Comparison of ENCODE assay signal across 8 mouse cellular contexts in the genomic region with DNA sequence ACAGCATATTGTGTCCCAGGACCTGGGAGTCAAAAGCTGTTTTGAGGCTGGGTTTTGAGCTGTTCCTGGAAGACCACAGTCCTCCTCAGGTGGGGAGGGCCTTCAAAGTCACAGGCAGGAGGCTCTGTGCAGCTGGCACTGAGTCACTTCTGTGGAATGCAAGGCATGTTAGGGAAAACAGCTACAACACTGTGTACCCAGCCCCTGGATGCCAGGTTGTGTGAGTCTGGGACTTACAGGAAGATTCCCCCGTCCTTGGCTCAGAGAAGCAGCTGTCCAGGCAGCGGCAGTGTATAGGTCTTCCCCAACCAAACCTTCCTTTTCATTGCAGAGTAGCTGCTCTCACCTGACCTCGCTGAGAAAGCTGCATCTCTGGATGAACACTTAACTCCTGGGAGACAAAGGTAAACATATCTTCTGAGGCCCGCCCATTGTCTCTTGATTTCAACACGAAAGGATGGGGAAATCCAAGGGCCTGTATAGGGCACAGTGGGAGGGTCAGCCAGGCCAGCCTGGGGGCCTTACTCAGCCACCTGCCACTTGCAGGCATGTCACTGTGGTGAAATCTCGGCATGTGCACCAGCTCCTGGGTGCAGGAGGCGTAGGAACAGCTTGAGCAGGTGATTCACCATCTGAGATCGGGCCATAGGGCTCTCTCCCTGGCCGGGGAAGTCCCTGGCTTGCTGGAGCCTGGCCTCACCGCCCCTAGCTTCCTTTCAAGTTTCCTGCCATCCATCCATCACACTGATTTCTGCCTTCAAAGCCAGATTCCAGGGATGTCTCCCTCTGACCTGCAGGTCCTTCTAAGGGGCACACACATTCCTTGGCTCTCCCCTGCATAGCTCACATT.
A peak's percentile ranks its signal among the peaks of the same experiment; 100 is the strongest.
DNase-seq lines count a peak whose midpoint lies in the region; ATAC-seq lines count a peak whose summit lies in the region.

No protein-coding gene starts in this region.

- H3K4me1 ChIP-seq in heart, embryonic 16.5 days (ENCODE audit: control insufficient read depth, insufficient read depth, low read length): peaks cover 22% of the 10 kb centered on the region

- intact Hi-C loops in left cerebral cortex, postnatal 14 days (cut with DNase I): no loop called here

- no peaks in the 10 kb centered on the region for H3K9me3 ChIP-seq in heart, embryonic 16.5 days (replicated peaks; ENCODE audit: control insufficient read depth, low read length)

- H3K27me3 ChIP-seq in heart, embryonic 16.5 days (ENCODE audit: control insufficient read depth, insufficient read depth, low read length): no peaks in the 10 kb centered on the region

- 16% methylated on average over 10 of the region's 10 CpGs for WGBS in heart, embryonic 16.5 days

- ATAC-seq in heart, embryonic 16.5 days (replicated peaks; ENCODE audit: extremely low read depth, insufficient read depth, low FRiP score): 0 out of 2 replicates have a peak, but pooled peaks have one; percentile 15

- no peak overlapping the region for H3K9ac ChIP-seq in heart, embryonic 16.5 days (ENCODE audit: low read length)

- no peak for DNase-seq in heart, adult 18-20 months
- peak; percentile 19 for DNase-seq in adrenal gland, postnatal 10 days
- peak; percentile 28 for DNase-seq in kidney, adult 11 months
- DNase-seq in mesoderm, embryonic 11.5 days (ENCODE audit: low read depth, low spot score): peak; percentile 85
- no peak for DNase-seq in layer of hippocampus, postnatal 14 days (ENCODE audit: low spot score in 2 of 2)
- DNase-seq in left cerebral cortex, postnatal 14 days (ENCODE audit: low spot score in 2 of 2): no peak
- DNase-seq in thymus, postnatal 25 days: no peak

- peak overlapping the region; percentile 21; the same call in 1 of the 2 replicates for H3K4me2 ChIP-seq in heart, embryonic 16.5 days (ENCODE audit: low read depth, low read length)

- H3K27ac ChIP-seq in heart, embryonic 16.5 days (ENCODE audit: low read length): no peak overlapping the region

- H3K4me3 ChIP-seq in heart, embryonic 16.5 days (ENCODE audit: low read length): no peak overlapping the region

- H3K36me3 ChIP-seq in heart, embryonic 16.5 days (ENCODE audit: control insufficient read depth, insufficient read depth): no peaks in the 10 kb centered on the region

Comparison
In these comparisons a context has a peak if more than half of its experiments do, and no peak if none do; other contexts are left out.
1. DNase-seq: peak in adrenal gland, postnatal 10 days (single experiment), kidney, adult 11 months (single experiment) and mesoderm, embryonic 11.5 days (single experiment); none in heart, adult 18-20 months (0 of 2), layer of hippocampus, postnatal 14 days (0 of 2), left cerebral cortex, postnatal 14 days (0 of 2) and thymus, postnatal 25 days (single experiment).